Mouse (Mus musculus) lung, embryonic 15.5 days (tissue): Measurements from ENCODE around the gene Olfr1107. TPM values are rescaled to one million over a fixed set of nuclear protein-coding genes. Genes with fewer than 3 reads are reported as not detected.

Source experiments
- ATAC-seq: fragments of 200-750 bp; cut with Nextera tagmentation; 2 replicates; pipeline ENCODE4 v1.8.0; 2017; ENCODE audit warnings: moderate number of reproducible peaks, borderline replicate concordance; ENCODE audit not compliant: low FRiP score, low TSS enrichment; ENCODE audit errors: extremely low read depth
- H3K27ac ChIP-seq: fragments of 300-500 bp; sonication (generic); 2 replicates; pipeline ENCODE4 v1.5.1; 2015; ENCODE audit warnings: moderate library complexity, mild to moderate bottlenecking, inconsistent platforms
- H3K27me3 ChIP-seq: fragments of 300-500 bp; sonication (generic); 2 replicates; pipeline ENCODE4 v1.6.1; 2015; ENCODE audit warnings: inconsistent platforms
- H3K36me3 ChIP-seq: fragments of 300-500 bp; sonication (generic); 2 replicates; pipeline ENCODE4 v1.6.1; 2015; ENCODE audit warnings: inconsistent platforms
- H3K4me1 ChIP-seq: fragments of 300-500 bp; sonication (generic); 2 replicates; pipeline ENCODE4 v1.6.1; 2015; ENCODE audit warnings: inconsistent platforms
- H3K4me2 ChIP-seq: fragments of 300-500 bp; sonication (generic); 2 replicates; pipeline ENCODE4 v1.6.1; 2015; ENCODE audit warnings: inconsistent platforms, mild to moderate bottlenecking, moderate library complexity
- H3K4me3 ChIP-seq: fragments of 300-500 bp; sonication (generic); 2 replicates; pipeline ENCODE4 v1.5.1; 2015; ENCODE audit warnings: mild to moderate bottlenecking, inconsistent platforms
- H3K9ac ChIP-seq: fragments of 300-500 bp; sonication (generic); 2 replicates; pipeline ENCODE4 v1.6.1; 2015; ENCODE audit warnings: inconsistent platforms
- H3K9me3 ChIP-seq: fragments of 300-500 bp; sonication (generic); 2 replicates; pipeline ENCODE4 v1.6.1; 2016; ENCODE audit warnings: inconsistent platforms
- WGBS: fragments of 180-500 bp; shearing (Covaris S2); methylation state at CpG from one replicate; pipeline ENCODE4 v1.1.7; 2015; 5-methylcytosine and 5-hydroxymethylcytosine counted together
- polyA plus RNA-seq: library from polyadenylated mRNA; unstranded; fragments of >200 nt; fragmentation: Nextera tagmentation; extraction: Ambion mirVana; gene quantifications from 2 replicates; pipeline ENCODE4 v1.2.1, GENCODE M21; 2015

Olfr1107 gene
- polyA plus RNA-seq: not detected in 2 replicates

- Histone ChIP-seq H3K27me3 (no peaks in the 10 kb centered on the region), H3K4me3 (no peak within 1 kb of the TSS), H3K36me3 (no peaks in the 10 kb centered on the region), H3K9me3 (no peaks in the 10 kb centered on the region), H3K9ac (no peak within 1 kb of the TSS), H3K4me1 (no peaks in the 10 kb centered on the region), H3K4me2 (no peak within 1 kb of the TSS), H3K27ac (no peak within 1 kb of the TSS)
- ATAC-seq: no peak
- WGBS: 84% methylated on average over 1 of the region's 1 CpGs
These were observed at the start of gene Olfr1107 for GRCm38 (mm10) chr2:87075717-87076116. Gene Olfr1107, minus strand, starts transcription at chr2:87075817.

- no peak within 1 kb of the TSS for H3K9ac ChIP-seq
- H3K4me3 ChIP-seq: no peak within 1 kb of the TSS
- no peaks in the 10 kb centered on the region for H3K27me3 ChIP-seq
- no peak within 1 kb of the TSS for H3K4me2 ChIP-seq
- ATAC-seq: no peak
- H3K4me1 ChIP-seq: no peaks in the 10 kb centered on the region
- no peaks in the 10 kb centered on the region for H3K36me3 ChIP-seq
- no peaks in the 10 kb centered on the region for H3K9me3 ChIP-seq
- no peak within 1 kb of the TSS for H3K27ac ChIP-seq
These were observed 38.9 kb upstream of the Olfr1107 start, which contains the start of gene Olfr259 for GRCm38 (mm10) chr2:87114467-87114866. Gene Olfr259, minus strand, starts transcription at chr2:87114567.

- Histone ChIP-seq H3K4me1 (no peaks in the 10 kb centered on the region), H3K27ac (no peak within 1 kb of the TSS), H3K4me3 (no peak within 1 kb of the TSS), H3K27me3 (no peaks in the 10 kb centered on the region), H3K4me2 (no peak within 1 kb of the TSS), H3K9me3 (no peaks in the 10 kb centered on the region), H3K9ac (no peak within 1 kb of the TSS), H3K36me3 (no peaks in the 10 kb centered on the region)
- no peak for ATAC-seq
- 84% methylated on average over 1 of the region's 1 CpGs for WGBS
These were observed 20.3 kb upstream of the Olfr1107 start, which contains the start of gene Olfr1109 for GRCm38 (mm10) chr2:87095908-87096307. Gene Olfr1109, minus strand, starts transcription at chr2:87096008.

GRCm38 (mm10) chr2:87052173-87052572 lies 23.4 kb downstream of the Olfr1107 start, which contains the start of gene Olfr1106:
Gene Olfr1106, minus strand, starts transcription at chr2:87052273.
- Histone ChIP-seq H3K36me3 (no peaks in the 10 kb centered on the region), H3K4me1 (no peaks in the 10 kb centered on the region), H3K27ac (no peak within 1 kb of the TSS), H3K9me3 (no peaks in the 10 kb centered on the region), H3K9ac (no peak within 1 kb of the TSS), H3K27me3 (no peaks in the 10 kb centered on the region), H3K4me2 (no peak within 1 kb of the TSS), H3K4me3 (no peak within 1 kb of the TSS)
- WGBS: 49% methylated on average over 1 of the region's 1 CpGs
- no peak for ATAC-seq

GRCm38 (mm10) chr2:87036431-87036830 lies 39.2 kb downstream of the Olfr1107 start, which contains the start of gene Olfr1105:
Gene Olfr1105, minus strand, starts transcription at chr2:87036531.
- Histone ChIP-seq H3K27me3 (no peaks in the 10 kb centered on the region), H3K4me3 (no peak within 1 kb of the TSS), H3K4me1 (no peaks in the 10 kb centered on the region), H3K9ac (no peak within 1 kb of the TSS), H3K9me3 (no peaks in the 10 kb centered on the region), H3K36me3 (no peaks in the 10 kb centered on the region), H3K4me2 (no peak within 1 kb of the TSS), H3K27ac (no peak within 1 kb of the TSS)
- ATAC-seq: no peak

- Histone ChIP-seq H3K4me2 (no peak within 1 kb of the TSS), H3K4me3 (no peak within 1 kb of the TSS), H3K9me3 (no peaks in the 10 kb centered on the region), H3K36me3 (no peaks in the 10 kb centered on the region), H3K9ac (no peak within 1 kb of the TSS), H3K27ac (no peak within 1 kb of the TSS), H3K4me1 (no peaks in the 10 kb centered on the region), H3K27me3 (no peaks in the 10 kb centered on the region)
- ATAC-seq: no peak
- 81% methylated on average over 1 of the region's 1 CpGs for WGBS
These were observed 48.6 kb downstream of the Olfr1107 start, which contains the start of gene Olfr1104 for GRCm38 (mm10) chr2:87026980-87027379. Gene Olfr1104, minus strand, starts transcription at chr2:87027080.

Other genes starting within 250 kb of the Olfr1107 start
- not detected in 2 replicates for gene Olfr1095, start 224.1 kb downstream of the Olfr1107 start, polyA plus RNA-seq
- gene Gm13723, start 201.0 kb downstream of the Olfr1107 start, polyA plus RNA-seq: not detected in 2 replicates
- not detected in 2 replicates for gene Olfr1097, start 183.6 kb downstream of the Olfr1107 start, polyA plus RNA-seq
- gene Olfr1098, start 151.3 kb downstream of the Olfr1107 start, polyA plus RNA-seq: not detected in 2 replicates
- not detected in 2 replicates for gene Olfr1099, start 115.1 kb downstream of the Olfr1107 start, polyA plus RNA-seq
- not detected in 2 replicates for gene Olfr1100, start 95.9 kb downstream of the Olfr1107 start, polyA plus RNA-seq
- gene Olfr1101, start 84.6 kb downstream of the Olfr1107 start, polyA plus RNA-seq: not detected in 2 replicates
- not detected in 2 replicates for gene Olfr1102, start 77.4 kb downstream of the Olfr1107 start, polyA plus RNA-seq
- not detected in 2 replicates for gene Olfr1104, start 48.7 kb downstream of the Olfr1107 start, polyA plus RNA-seq
- gene Olfr1105, start 39.3 kb downstream of the Olfr1107 start, polyA plus RNA-seq: not detected in 2 replicates
- not detected in 2 replicates for gene Olfr1106, start 23.5 kb downstream of the Olfr1107 start, polyA plus RNA-seq
- not detected in 2 replicates for gene Olfr1109, start 20.2 kb upstream of the Olfr1107 start, polyA plus RNA-seq
- gene Olfr259, start 38.8 kb upstream of the Olfr1107 start, polyA plus RNA-seq: not detected in 2 replicates
- not detected in 2 replicates for gene Olfr1110, start 64.5 kb upstream of the Olfr1107 start, polyA plus RNA-seq
- not detected in 2 replicates for gene Olfr1111, start 76.8 kb upstream of the Olfr1107 start, polyA plus RNA-seq
- gene Olfr1112, start 112.0 kb upstream of the Olfr1107 start, polyA plus RNA-seq: not detected in 2 replicates
- gene Olfr1113, start 133.2 kb upstream of the Olfr1107 start, polyA plus RNA-seq: not detected in 2 replicates
- not detected in 2 replicates for gene Olfr1115, start 172.2 kb upstream of the Olfr1107 start, polyA plus RNA-seq
- not detected in 2 replicates for gene Olfr1116, start 191.7 kb upstream of the Olfr1107 start, polyA plus RNA-seq
- not detected in 2 replicates for gene Olfr1118, start 231.8 kb upstream of the Olfr1107 start, polyA plus RNA-seq